8 mouse cellular contexts compared by ENCODE assay signal in the genomic region with DNA sequence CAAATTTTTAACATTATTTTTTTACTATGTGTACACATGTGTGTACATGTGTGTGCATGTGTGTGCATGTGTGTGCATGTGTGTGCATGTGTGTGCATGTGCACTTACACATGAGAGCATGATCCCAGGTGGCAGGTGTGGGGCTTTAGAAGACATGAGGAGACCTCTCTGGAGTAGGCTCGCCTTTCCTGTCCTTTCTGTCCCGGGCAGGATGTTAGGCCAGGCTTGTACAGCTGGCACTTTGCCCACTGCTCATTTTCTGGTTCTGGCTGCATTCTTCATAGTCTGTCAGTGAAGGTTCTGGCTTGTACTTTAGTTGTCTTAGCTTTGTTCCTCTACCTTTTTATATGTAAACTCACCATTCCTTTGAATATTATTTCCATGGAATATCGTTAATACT.
A peak's percentile ranks its signal among the peaks of the same experiment; 100 is the strongest.
DNase-seq lines count a peak whose midpoint lies in the region.

No protein-coding gene starts in this region.

- peak; percentile 35 for DNase-seq in heart, postnatal 4 days
- DNase-seq in heart, adult 9 months (ENCODE audit: low spot score in 2 of 2) = no peak
- DNase-seq in ovary, postnatal 14 days (ENCODE audit: low spot score) = peak; percentile 12
- DNase-seq in ovary, adult 18-20 months (ENCODE audit: low spot score) = no peak
- DNase-seq in cerebellum, adult 18-20 months = peak; percentile 49 to 54
- DNase-seq in kidney, postnatal 36 days = peak; percentile 55 to 80
- DNase-seq in neural tube, embryonic 10.5 days (ENCODE audit: extremely low spot score, low spot score) = no peak
- no peak for DNase-seq in Muller cell, postnatal 12 days (ENCODE audit: inconsistent ontology term)

Comparison
In these comparisons a context has a peak if more than half of its experiments do, and no peak if none do; other contexts are left out.
1. DNase-seq: peak in heart, postnatal 4 days (single experiment), ovary, postnatal 14 days (single experiment), cerebellum, adult 18-20 months (2 of 2) and kidney, postnatal 36 days (2 of 2); none in heart, adult 9 months (0 of 2), ovary, adult 18-20 months (single experiment), neural tube, embryonic 10.5 days (single experiment) and Muller cell, postnatal 12 days (single experiment).